Mouse (Mus musculus): ENCODE data around the gene Angel1. TPM values are rescaled to one million over a fixed set of nuclear protein-coding genes. Genes with fewer than 3 reads are reported as not detected.
A peak's percentile ranks its signal among the peaks of the same experiment; 100 is the strongest.

Angel1 gene
- polyA plus RNA-seq, 1 experiment = 23.6 TPM

DNA sequence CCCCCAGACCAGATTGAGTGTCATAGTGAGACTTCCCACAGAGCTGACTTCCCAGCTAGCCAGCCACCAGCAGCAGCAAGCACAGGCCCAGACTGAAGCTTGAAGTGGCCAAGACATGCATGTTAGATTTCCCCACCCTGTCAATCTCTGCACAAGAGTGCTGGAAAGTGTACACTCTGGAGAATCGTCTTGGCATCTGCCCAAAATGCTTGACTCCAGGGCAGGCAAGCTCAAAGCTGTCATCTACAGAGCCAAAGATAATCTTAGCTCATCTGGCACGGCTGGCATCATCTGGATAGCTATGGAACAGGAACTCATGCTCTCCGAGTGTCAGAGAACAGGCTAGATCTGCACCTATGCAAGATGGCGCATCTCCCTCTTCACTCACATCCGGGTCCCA is 4.8 kb downstream of the Angel1 start:
- DNase-seq = no peak
- TF ChIP-seq POLR2A (IDR thresholded peaks at IDR 0.05; ENCODE audit: borderline replicate concordance, insufficient read depth, low read length) (no peak), CTCF (IDR thresholded peaks at IDR 0.05; ENCODE audit: borderline replicate concordance, insufficient read depth, low read depth, low read length) (no peak)
- 64% methylated on average over 5 of the region's 5 CpGs for WGBS
- Histone ChIP-seq H3K4me1 (ENCODE audit: control insufficient read depth, insufficient read depth, low read length) (peaks cover 16% of the 10 kb centered on the region), H3K27ac (ENCODE audit: insufficient read depth, low read length) (no peak overlapping the region), H3K27me3 (ENCODE audit: control insufficient read depth, insufficient read depth, low read length) (no peaks in the 10 kb centered on the region), H3K4me3 (replicated peaks; ENCODE audit: insufficient read depth, low read depth, low read length) (no peak overlapping the region)

- TF ChIP-seq CTCF (IDR thresholded peaks at IDR 0.05; ENCODE audit: borderline replicate concordance, insufficient read depth, low read depth, low read length) (no peak), POLR2A (IDR thresholded peaks at IDR 0.05; ENCODE audit: borderline replicate concordance, insufficient read depth, low read length) (no peak)
- DNase-seq = peak; percentile 66 to 79
- no peak overlapping the region for H3K4me3 ChIP-seq (replicated peaks; ENCODE audit: insufficient read depth, low read depth, low read length)
- H3K4me1 ChIP-seq (ENCODE audit: control insufficient read depth, insufficient read depth, low read length) = peaks cover 20% of the 10 kb centered on the region
- H3K27me3 ChIP-seq (ENCODE audit: control insufficient read depth, insufficient read depth, low read length) = no peaks in the 10 kb centered on the region
- 29% methylated on average over 18 of the region's 18 CpGs for WGBS
- H3K27ac ChIP-seq (ENCODE audit: insufficient read depth, low read length) = peak overlapping the region; percentile 11
Observed at GRCm38 (mm10) chr12:86719961-86720639, 6.2 kb downstream of the Angel1 start.

DNA sequence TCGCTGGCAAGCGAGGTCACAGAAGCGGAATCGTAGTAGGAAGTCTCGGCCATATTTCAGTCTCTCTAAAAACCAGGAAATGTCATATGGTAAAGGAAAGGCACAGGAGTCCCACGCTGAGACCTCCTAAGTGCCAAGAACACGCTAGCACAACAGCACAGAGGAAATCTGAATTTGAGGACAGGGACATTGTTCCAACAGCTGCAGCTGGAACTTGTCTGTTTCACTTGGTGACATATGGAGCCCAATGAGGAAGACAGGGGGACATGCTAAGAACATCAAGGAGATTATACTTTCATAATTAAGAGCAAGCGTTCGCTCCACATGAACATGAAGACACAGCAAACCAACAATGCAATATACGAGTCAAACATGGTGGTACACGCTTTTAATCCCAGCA is 9.3 kb downstream of the Angel1 start:
- 89% methylated on average over 11 of the region's 11 CpGs for WGBS
- H3K27me3 ChIP-seq (ENCODE audit: control insufficient read depth, insufficient read depth, low read length) = no peaks in the 10 kb centered on the region
- DNase-seq = no peak
- no peak overlapping the region for H3K4me3 ChIP-seq (replicated peaks; ENCODE audit: insufficient read depth, low read depth, low read length)
- TF ChIP-seq POLR2A (IDR thresholded peaks at IDR 0.05; ENCODE audit: borderline replicate concordance, insufficient read depth, low read length) = no peak
- no peak for TF ChIP-seq CTCF (IDR thresholded peaks at IDR 0.05; ENCODE audit: borderline replicate concordance, insufficient read depth, low read depth, low read length)
- no peak overlapping the region for H3K27ac ChIP-seq (ENCODE audit: insufficient read depth, low read length)
- H3K4me1 ChIP-seq (ENCODE audit: control insufficient read depth, insufficient read depth, low read length) = peaks cover 18% of the 10 kb centered on the region

DNA sequence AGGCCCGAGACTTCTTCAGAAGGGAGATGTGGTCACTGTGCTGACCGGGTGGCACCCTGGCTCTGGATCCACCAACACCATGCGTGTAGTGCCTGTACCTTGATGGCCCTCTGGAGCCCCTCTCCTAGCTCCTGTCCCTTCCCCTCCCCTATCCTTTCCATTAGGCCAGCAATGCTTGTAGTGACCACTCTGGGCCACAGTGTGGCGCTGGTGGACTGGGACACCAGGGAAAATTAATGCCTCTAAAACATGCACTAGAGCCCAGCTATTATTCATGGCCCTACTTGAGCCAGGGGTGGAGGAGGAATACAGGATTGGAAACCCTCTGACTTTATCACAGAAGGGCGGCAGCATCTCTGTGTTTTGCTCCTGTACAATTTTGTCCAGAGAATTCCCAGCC is 10.9 kb downstream of the Angel1 start:
- no peaks in the 10 kb centered on the region for H3K27me3 ChIP-seq (ENCODE audit: control insufficient read depth, insufficient read depth, low read length)
- no peak overlapping the region for H3K4me3 ChIP-seq (replicated peaks; ENCODE audit: insufficient read depth, low read depth, low read length)
- no peak overlapping the region for H3K27ac ChIP-seq (ENCODE audit: insufficient read depth, low read length)
- DNase-seq = peak; percentile 79 to 87
- peaks cover 13% of the 10 kb centered on the region for H3K4me1 ChIP-seq (ENCODE audit: control insufficient read depth, insufficient read depth, low read length)
- 47% methylated on average over 5 of the region's 5 CpGs for WGBS
- TF ChIP-seq CTCF (IDR thresholded peaks at IDR 0.05; ENCODE audit: borderline replicate concordance, insufficient read depth, low read depth, low read length) = peak; percentile 88
- TF ChIP-seq POLR2A (IDR thresholded peaks at IDR 0.05; ENCODE audit: borderline replicate concordance, insufficient read depth, low read length) = no peak

DNA sequence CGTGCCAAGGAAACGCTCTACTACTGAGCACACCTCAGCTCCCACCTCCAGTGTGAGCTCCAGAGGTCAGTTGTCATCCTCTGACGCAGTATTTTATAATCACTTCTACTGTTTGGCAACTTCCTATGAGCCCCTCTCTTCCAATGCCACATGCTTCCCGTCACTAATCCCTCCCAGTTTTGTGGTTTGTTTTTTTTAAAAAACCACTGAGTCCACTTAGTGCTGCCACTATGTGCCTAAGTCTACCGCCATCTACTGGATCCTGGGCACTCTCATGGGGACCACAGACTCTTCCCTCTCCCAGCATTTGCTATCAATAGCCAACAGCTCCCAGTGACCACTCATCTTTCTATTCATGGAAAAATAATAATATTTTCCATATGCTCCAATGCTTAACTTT is 12.2 kb downstream of the Angel1 start:
- Histone ChIP-seq H3K27me3 (ENCODE audit: control insufficient read depth, insufficient read depth, low read length) (no peaks in the 10 kb centered on the region), H3K27ac (ENCODE audit: insufficient read depth, low read length) (no peak overlapping the region), H3K4me1 (ENCODE audit: control insufficient read depth, insufficient read depth, low read length) (peaks cover 6% of the 10 kb centered on the region; the same call in 1 of the 2 replicates), H3K4me3 (replicated peaks; ENCODE audit: insufficient read depth, low read depth, low read length) (no peak overlapping the region)
- 59% methylated on average over 5 of the region's 5 CpGs for WGBS
- no peak for TF ChIP-seq POLR2A (IDR thresholded peaks at IDR 0.05; ENCODE audit: borderline replicate concordance, insufficient read depth, low read length)
- peak; percentile 45; the same call in 1 of the 2 replicates for TF ChIP-seq CTCF (IDR thresholded peaks at IDR 0.05; ENCODE audit: borderline replicate concordance, insufficient read depth, low read depth, low read length)
- DNase-seq = no peak

DNA sequence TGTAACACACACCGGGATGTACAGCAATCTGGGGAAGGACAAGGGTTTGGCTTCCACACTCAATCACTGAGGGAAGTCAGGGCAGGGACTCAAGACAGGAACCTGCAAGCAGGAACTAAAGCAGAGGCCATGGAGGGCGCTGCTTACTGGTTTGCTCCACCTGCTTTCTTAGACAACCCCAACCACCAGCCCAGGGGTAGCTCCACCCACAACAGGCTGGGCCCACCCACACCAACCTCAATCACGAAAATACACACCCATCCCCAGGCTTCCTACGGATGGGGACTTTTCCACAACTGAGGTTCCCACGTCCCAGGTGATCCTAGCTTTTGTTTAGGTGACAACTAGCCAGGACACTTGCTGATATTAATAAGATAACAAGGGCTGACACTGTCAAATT is 20.4 kb downstream of the Angel1 start:
- WGBS = 88% methylated on average over 5 of the region's 5 CpGs
- Histone ChIP-seq H3K27me3 (ENCODE audit: control insufficient read depth, insufficient read depth, low read length) (no peaks in the 10 kb centered on the region), H3K4me3 (replicated peaks; ENCODE audit: insufficient read depth, low read depth, low read length) (no peak overlapping the region), H3K4me1 (ENCODE audit: control insufficient read depth, insufficient read depth, low read length) (peaks cover 20% of the 10 kb centered on the region), H3K27ac (ENCODE audit: insufficient read depth, low read length) (no peak overlapping the region)
- TF ChIP-seq CTCF (IDR thresholded peaks at IDR 0.05; ENCODE audit: borderline replicate concordance, insufficient read depth, low read depth, low read length) (no peak), POLR2A (IDR thresholded peaks at IDR 0.05; ENCODE audit: borderline replicate concordance, insufficient read depth, low read length) (no peak)
- DNase-seq = no peak

DNA sequence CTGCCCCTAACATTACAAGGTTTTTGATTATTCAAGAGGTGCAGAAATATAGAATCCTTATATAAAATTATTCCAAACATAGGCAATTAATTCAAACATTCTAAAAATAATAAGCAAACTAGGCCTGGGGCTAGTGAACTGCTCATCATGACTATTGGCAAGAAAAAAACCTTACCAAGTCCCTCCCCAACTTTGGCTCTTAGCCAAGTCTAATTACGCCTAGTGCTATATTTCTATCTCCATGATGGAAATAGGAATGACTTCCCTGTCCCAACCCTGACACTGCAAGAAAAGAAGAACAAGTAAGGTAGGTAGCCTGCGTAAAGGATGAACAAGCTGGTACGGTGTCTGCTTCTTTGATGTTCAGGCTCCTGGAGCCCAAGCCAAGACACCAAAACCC is 23.6 kb downstream of the Angel1 start:
- H3K4me3 ChIP-seq (replicated peaks; ENCODE audit: insufficient read depth, low read depth, low read length) = no peak overlapping the region
- H3K27ac ChIP-seq (ENCODE audit: insufficient read depth, low read length) = no peak overlapping the region
- H3K4me1 ChIP-seq (ENCODE audit: control insufficient read depth, insufficient read depth, low read length) = peaks cover 40% of the 10 kb centered on the region
- H3K27me3 ChIP-seq (ENCODE audit: control insufficient read depth, insufficient read depth, low read length) = no peaks in the 10 kb centered on the region
- 80% methylated on average over 3 of the region's 3 CpGs for WGBS
- peak in 1 of 2 experiments; percentile 20 for DNase-seq
- TF ChIP-seq CTCF (IDR thresholded peaks at IDR 0.05; ENCODE audit: borderline replicate concordance, insufficient read depth, low read depth, low read length) (no peak), POLR2A (IDR thresholded peaks at IDR 0.05; ENCODE audit: borderline replicate concordance, insufficient read depth, low read length) (no peak)

- DNase-seq = peak; percentile 62 to 75
Observed at GRCm38 (mm10) chr12:86701491-86701890, 24.8 kb downstream of the Angel1 start.

More at GRCm38 (mm10) chr12:86701491-86701890, 24.8 kb downstream of the Angel1 start:
- Histone ChIP-seq H3K4me1 (ENCODE audit: control insufficient read depth, insufficient read depth, low read length) (peaks cover 40% of the 10 kb centered on the region), H3K27ac (ENCODE audit: insufficient read depth, low read length) (peak overlapping the region; percentile 96), H3K4me3 (replicated peaks; ENCODE audit: insufficient read depth, low read depth, low read length) (no peak overlapping the region), H3K27me3 (ENCODE audit: control insufficient read depth, insufficient read depth, low read length) (no peaks in the 10 kb centered on the region)
- WGBS = 38% methylated on average over 4 of the region's 4 CpGs
- TF ChIP-seq CTCF (IDR thresholded peaks at IDR 0.05; ENCODE audit: borderline replicate concordance, insufficient read depth, low read depth, low read length) (no peak), POLR2A (IDR thresholded peaks at IDR 0.05; ENCODE audit: borderline replicate concordance, insufficient read depth, low read length) (no peak)
